Mouse (Mus musculus) brain, embryonic 14.5 days (tissue): ENCODE measurements at regions not wholly inside any gene's neighbourhood (a gene's known extent, or its start where the extent isn't known, plus 50 kb on each side); places are given as distances from the start of the nearest gene placed in this dataset.

Experiments
- CTCF ChIP-seq: fragments of 200-500 bp; IDR thresholded peaks from 2 replicates; pipeline ENCODE4 v1.5.1; 2012; ENCODE audit warnings: inconsistent platforms, mild to moderate bottlenecking, moderate library complexity, borderline replicate concordance; ENCODE audit not compliant: insufficient read depth, insufficient read length; ENCODE audit errors: extremely low read depth
- POLR2A ChIP-seq: fragments of 200-500 bp; IDR thresholded peaks from 2 replicates; pipeline ENCODE4 v1.6.1; 2012; ENCODE audit warnings: mild to moderate bottlenecking, inconsistent platforms, borderline replicate concordance; ENCODE audit not compliant: poor library complexity, insufficient read depth, insufficient read length, severe bottlenecking; ENCODE audit errors: extremely low read depth

- no peak for TF ChIP-seq CTCF
- TF ChIP-seq POLR2A: no peak
Observed at GRCm38 (mm10) chr7:70470557-70470956, 104.0 kb upstream of the Nr2f2 start.
